Mouse (Mus musculus): ENCODE data around the gene Ccn1. TPM values are rescaled to one million over a fixed set of nuclear protein-coding genes. Genes with fewer than 3 reads are reported as not detected.

Ccn1 gene
- polyA plus RNA-seq, 1 experiment from 2014 or later: 1.9 TPM

- Histone ChIP-seq H3K4me1 (ENCODE audit: control insufficient read depth, insufficient read depth, low read length) (no peaks in the 10 kb centered on the region), H3K27ac (ENCODE audit: low read depth, low read length) (no peak overlapping the region), H3K27me3 (ENCODE audit: control insufficient read depth, insufficient read depth, low read length) (no peaks in the 10 kb centered on the region), H3K9me3 (ENCODE audit: control insufficient read depth, low read length) (no peaks in the 10 kb centered on the region), H3K4me2 (ENCODE audit: low read depth, low read length) (no peak overlapping the region), H3K9ac (replicated peaks; ENCODE audit: low read depth, low read length) (no peak overlapping the region), H3K4me3 (ENCODE audit: low read depth, low read length) (no peak overlapping the region), H3K36me3 (ENCODE audit: control insufficient read depth, insufficient read depth, low read length) (no peaks in the 10 kb centered on the region)
- ATAC-seq (ENCODE audit: low read depth): no peak
- 22% methylated on average over 6 of the region's 6 CpGs for WGBS
Observed at GRCm38 (mm10) chr3:145632888-145633287, 16.9 kb downstream of the Ccn1 start.

DNA sequence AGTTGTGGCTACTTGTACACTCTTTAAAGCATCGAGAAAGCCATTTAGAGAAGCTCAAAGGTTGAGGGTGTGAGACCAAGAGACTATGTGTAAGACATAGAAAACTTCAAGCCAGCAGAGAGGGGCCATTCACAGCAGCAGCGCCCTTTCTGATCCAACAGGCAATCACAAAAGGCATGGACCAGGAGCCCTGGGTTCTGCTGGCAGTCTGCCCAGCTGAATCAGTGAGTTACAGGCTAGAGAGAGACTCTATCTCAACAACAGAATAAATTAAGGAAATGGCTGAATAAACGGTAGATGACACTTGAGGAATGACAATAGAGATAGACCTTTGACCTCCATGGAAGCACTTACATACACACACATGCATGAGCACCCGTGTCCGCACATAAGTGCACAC is 21.1 kb downstream of the Ccn1 start:
- no peaks in the 10 kb centered on the region for H3K4me1 ChIP-seq (ENCODE audit: control insufficient read depth, insufficient read depth, low read length)
- no peak overlapping the region for H3K9ac ChIP-seq (replicated peaks; ENCODE audit: low read depth, low read length)
- H3K4me2 ChIP-seq (ENCODE audit: low read depth, low read length): no peak overlapping the region
- no peaks in the 10 kb centered on the region for H3K27me3 ChIP-seq (ENCODE audit: control insufficient read depth, insufficient read depth, low read length)
- WGBS: 51% methylated on average over 5 of the region's 5 CpGs
- H3K4me3 ChIP-seq (ENCODE audit: low read depth, low read length): no peak overlapping the region
- peak; percentile 41; the same call in 1 of the 2 replicates for ATAC-seq (ENCODE audit: low read depth)
- no peak overlapping the region for H3K27ac ChIP-seq (ENCODE audit: low read depth, low read length)
- no peaks in the 10 kb centered on the region for H3K36me3 ChIP-seq (ENCODE audit: control insufficient read depth, insufficient read depth, low read length)
- H3K9me3 ChIP-seq (ENCODE audit: control insufficient read depth, low read length): no peaks in the 10 kb centered on the region

- H3K9ac ChIP-seq (replicated peaks; ENCODE audit: low read depth, low read length): no peak overlapping the region
- H3K27me3 ChIP-seq (ENCODE audit: control insufficient read depth, insufficient read depth, low read length): no peaks in the 10 kb centered on the region
- H3K4me3 ChIP-seq (ENCODE audit: low read depth, low read length): no peak overlapping the region
- no peaks in the 10 kb centered on the region for H3K4me1 ChIP-seq (ENCODE audit: control insufficient read depth, insufficient read depth, low read length)
- no peak overlapping the region for H3K4me2 ChIP-seq (ENCODE audit: low read depth, low read length)
- ATAC-seq (ENCODE audit: low read depth): no peak
- WGBS: 75% methylated on average over 3 of the region's 3 CpGs
- H3K9me3 ChIP-seq (ENCODE audit: control insufficient read depth, low read length): no peaks in the 10 kb centered on the region
- H3K27ac ChIP-seq (ENCODE audit: low read depth, low read length): no peak overlapping the region
- no peaks in the 10 kb centered on the region for H3K36me3 ChIP-seq (ENCODE audit: control insufficient read depth, insufficient read depth, low read length)
Observed at GRCm38 (mm10) chr3:145627830-145628229, 22.0 kb downstream of the Ccn1 start.

DNA sequence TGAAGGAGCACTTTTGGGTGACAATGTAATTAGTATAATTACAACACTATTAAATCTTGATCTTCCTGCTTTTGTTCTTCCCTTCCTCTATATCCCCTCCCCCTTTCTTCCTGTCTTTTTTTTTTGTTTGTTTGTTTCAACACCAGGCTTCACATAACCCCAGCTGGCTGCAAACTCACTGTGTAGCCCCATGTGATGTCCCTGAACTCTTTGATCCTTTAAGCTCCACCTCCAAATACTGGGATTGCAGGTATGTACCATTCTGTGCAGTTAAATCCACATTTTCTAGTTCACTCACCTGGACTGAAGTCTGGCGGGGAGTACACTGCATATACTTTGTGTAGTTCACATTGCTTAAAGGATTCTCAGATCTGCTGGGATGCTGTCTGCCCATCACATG is 23.7 kb downstream of the Ccn1 start:
- Histone ChIP-seq H3K27me3 (ENCODE audit: control insufficient read depth, insufficient read depth, low read length) (no peaks in the 10 kb centered on the region), H3K36me3 (ENCODE audit: control insufficient read depth, insufficient read depth, low read length) (no peaks in the 10 kb centered on the region)
- no peak for ATAC-seq (ENCODE audit: low read depth)

GRCm38 (mm10) chr3:145625546-145625945 is 24.2 kb downstream of the Ccn1 start:
- Histone ChIP-seq H3K9me3 (ENCODE audit: control insufficient read depth, low read length) (no peaks in the 10 kb centered on the region), H3K4me2 (ENCODE audit: low read depth, low read length) (no peak overlapping the region), H3K27ac (ENCODE audit: low read depth, low read length) (no peak overlapping the region), H3K27me3 (ENCODE audit: control insufficient read depth, insufficient read depth, low read length) (no peaks in the 10 kb centered on the region), H3K4me1 (ENCODE audit: control insufficient read depth, insufficient read depth, low read length) (no peaks in the 10 kb centered on the region), H3K4me3 (ENCODE audit: low read depth, low read length) (no peak overlapping the region), H3K36me3 (ENCODE audit: control insufficient read depth, insufficient read depth, low read length) (no peaks in the 10 kb centered on the region), H3K9ac (replicated peaks; ENCODE audit: low read depth, low read length) (no peak overlapping the region)
- WGBS: 82% methylated on average over 9 of the region's 9 CpGs
- no peak for ATAC-seq (ENCODE audit: low read depth)

More for the DNA sequence above, 23.7 kb downstream of the Ccn1 start:
- H3K4me2 ChIP-seq (ENCODE audit: low read depth, low read length): no peak overlapping the region
- H3K4me3 ChIP-seq (ENCODE audit: low read depth, low read length): no peak overlapping the region
- H3K27ac ChIP-seq (ENCODE audit: low read depth, low read length): no peak overlapping the region
- no peaks in the 10 kb centered on the region for H3K9me3 ChIP-seq (ENCODE audit: control insufficient read depth, low read length)
- 91% methylated on average over 1 of the region's 1 CpGs for WGBS
- H3K9ac ChIP-seq (replicated peaks; ENCODE audit: low read depth, low read length): no peak overlapping the region
- H3K4me1 ChIP-seq (ENCODE audit: control insufficient read depth, insufficient read depth, low read length): no peaks in the 10 kb centered on the region

GRCm38 (mm10) chr3:145624786-145625185 is 25.0 kb downstream of the Ccn1 start:
- H3K9me3 ChIP-seq (ENCODE audit: control insufficient read depth, low read length): no peaks in the 10 kb centered on the region
- no peaks in the 10 kb centered on the region for H3K36me3 ChIP-seq (ENCODE audit: control insufficient read depth, insufficient read depth, low read length)
- H3K27ac ChIP-seq (ENCODE audit: low read depth, low read length): no peak overlapping the region
- no peaks in the 10 kb centered on the region for H3K4me1 ChIP-seq (ENCODE audit: control insufficient read depth, insufficient read depth, low read length)
- WGBS: 77% methylated on average over 4 of the region's 4 CpGs
- H3K9ac ChIP-seq (replicated peaks; ENCODE audit: low read depth, low read length): no peak overlapping the region
- H3K4me2 ChIP-seq (ENCODE audit: low read depth, low read length): no peak overlapping the region
- H3K27me3 ChIP-seq (ENCODE audit: control insufficient read depth, insufficient read depth, low read length): no peaks in the 10 kb centered on the region
- H3K4me3 ChIP-seq (ENCODE audit: low read depth, low read length): no peak overlapping the region
- no peak for ATAC-seq (ENCODE audit: low read depth)

DNA sequence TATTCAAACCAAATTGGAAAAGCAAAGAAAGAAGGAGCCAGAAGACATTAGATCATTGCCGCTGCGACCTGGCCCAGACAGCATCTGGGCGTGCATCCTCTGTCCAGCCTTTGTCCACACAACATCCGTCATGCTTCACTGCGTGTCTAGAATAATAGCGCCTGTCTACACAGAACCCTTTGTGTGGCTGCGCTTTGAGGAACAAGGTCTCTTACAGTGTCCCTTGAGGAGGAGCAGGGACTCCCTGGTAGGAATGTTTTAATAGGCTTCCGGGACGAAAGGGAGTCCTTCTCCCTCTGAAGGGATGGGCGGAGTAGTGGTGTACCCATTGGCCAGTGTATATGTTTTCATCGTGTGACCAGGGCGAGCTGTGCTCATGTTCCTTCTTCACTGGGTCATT is 26.7 kb downstream of the Ccn1 start:
- no peak overlapping the region for H3K4me3 ChIP-seq (ENCODE audit: low read depth, low read length)

GRCm38 (mm10) chr3:145621209-145621608 is 28.6 kb downstream of the Ccn1 start:
- Histone ChIP-seq H3K9me3 (ENCODE audit: control insufficient read depth, low read length) (no peaks in the 10 kb centered on the region), H3K4me2 (ENCODE audit: low read depth, low read length) (no peak overlapping the region), H3K36me3 (ENCODE audit: control insufficient read depth, insufficient read depth, low read length) (no peaks in the 10 kb centered on the region), H3K4me1 (ENCODE audit: control insufficient read depth, insufficient read depth, low read length) (no peaks in the 10 kb centered on the region), H3K27me3 (ENCODE audit: control insufficient read depth, insufficient read depth, low read length) (no peaks in the 10 kb centered on the region), H3K4me3 (ENCODE audit: low read depth, low read length) (no peak overlapping the region), H3K27ac (ENCODE audit: low read depth, low read length) (no peak overlapping the region), H3K9ac (replicated peaks; ENCODE audit: low read depth, low read length) (no peak overlapping the region)
- no peak for ATAC-seq (ENCODE audit: low read depth)
- 92% methylated on average over 4 of the region's 4 CpGs for WGBS

More for the DNA sequence above, 26.7 kb downstream of the Ccn1 start:
- Histone ChIP-seq H3K4me2 (ENCODE audit: low read depth, low read length) (no peak overlapping the region), H3K36me3 (ENCODE audit: control insufficient read depth, insufficient read depth, low read length) (no peaks in the 10 kb centered on the region), H3K9me3 (ENCODE audit: control insufficient read depth, low read length) (no peaks in the 10 kb centered on the region), H3K27ac (ENCODE audit: low read depth, low read length) (no peak overlapping the region), H3K4me1 (ENCODE audit: control insufficient read depth, insufficient read depth, low read length) (no peaks in the 10 kb centered on the region), H3K27me3 (ENCODE audit: control insufficient read depth, insufficient read depth, low read length) (no peaks in the 10 kb centered on the region), H3K9ac (replicated peaks; ENCODE audit: low read depth, low read length) (no peak overlapping the region)
- peak; percentile 42 for ATAC-seq (ENCODE audit: low read depth)
- WGBS: 50% methylated on average over 12 of the region's 12 CpGs

GRCm38 (mm10) chr3:145619621-145620365 is 30.0 kb downstream of the Ccn1 start:
- no peaks in the 10 kb centered on the region for H3K27me3 ChIP-seq (ENCODE audit: control insufficient read depth, insufficient read depth, low read length)
- H3K36me3 ChIP-seq (ENCODE audit: control insufficient read depth, insufficient read depth, low read length): no peaks in the 10 kb centered on the region
- no peak for ATAC-seq (ENCODE audit: low read depth)
- H3K9ac ChIP-seq (replicated peaks; ENCODE audit: low read depth, low read length): no peak overlapping the region
- H3K9me3 ChIP-seq (ENCODE audit: control insufficient read depth, low read length): no peaks in the 10 kb centered on the region
- H3K27ac ChIP-seq (ENCODE audit: low read depth, low read length): no peak overlapping the region
- WGBS: 92% methylated on average over 17 of the region's 17 CpGs
- H3K4me1 ChIP-seq (ENCODE audit: control insufficient read depth, insufficient read depth, low read length): peaks cover 3% of the 10 kb centered on the region; the same call in 1 of the 2 replicates
- no peak overlapping the region for H3K4me2 ChIP-seq (ENCODE audit: low read depth, low read length)
- no peak overlapping the region for H3K4me3 ChIP-seq (ENCODE audit: low read depth, low read length)
